Mouse (Mus musculus) frontal cortex, postnatal 36 days (tissue): ENCODE data around the gene Psmd2.
"Not testable (repeated sequence)": the region's sequence is repeated elsewhere in the genome, so short reads cannot be mapped to it uniquely, and the experiment has no call there.

Experiments used
- DNase-seq, 2 experiments: peaks; one replicate each; pipeline ENCODE4 v3.0.0; 2022; ENCODE audit warnings: low spot score in 2 of 2

The Psmd2 gene

GRCm38 (mm10) chr16:20653315-20653714 is 1.9 kb downstream of the Psmd2 start:
- DNase-seq, result no peak

GRCm38 (mm10) chr16:20657661-20658060 is 6.2 kb downstream of the Psmd2 start:
- no peak for DNase-seq

DNA sequence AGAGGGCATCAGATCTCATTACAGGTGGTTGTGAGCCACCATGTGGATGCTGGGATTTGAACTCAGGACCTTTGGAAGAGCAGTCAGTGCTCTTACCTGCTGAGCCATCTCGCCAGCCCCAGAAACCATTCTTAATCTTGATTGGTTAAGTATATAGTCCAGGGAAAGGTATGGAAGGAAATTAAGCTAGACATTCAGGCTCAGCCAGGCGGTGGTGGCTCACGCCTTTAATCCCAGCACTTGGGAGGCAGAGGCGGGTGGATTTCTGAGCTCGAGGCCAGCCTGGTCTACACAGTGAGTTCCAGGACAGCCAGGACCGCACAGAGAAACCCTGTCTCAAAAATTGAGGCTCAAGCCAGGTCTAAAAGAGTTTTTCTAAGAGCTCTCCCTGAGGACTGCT is 16.6 kb downstream of the Psmd2 start, which contains the start of gene Eif4g1:
Gene Eif4g1, plus strand, starts transcription at position 301 of the 400 bp plus-strand sequence.
- DNase-seq, result not testable (repeated sequence)

GRCm38 (mm10) chr16:20670291-20670690 is 18.8 kb downstream of the Psmd2 start:
- DNase-seq, result no peak

DNA sequence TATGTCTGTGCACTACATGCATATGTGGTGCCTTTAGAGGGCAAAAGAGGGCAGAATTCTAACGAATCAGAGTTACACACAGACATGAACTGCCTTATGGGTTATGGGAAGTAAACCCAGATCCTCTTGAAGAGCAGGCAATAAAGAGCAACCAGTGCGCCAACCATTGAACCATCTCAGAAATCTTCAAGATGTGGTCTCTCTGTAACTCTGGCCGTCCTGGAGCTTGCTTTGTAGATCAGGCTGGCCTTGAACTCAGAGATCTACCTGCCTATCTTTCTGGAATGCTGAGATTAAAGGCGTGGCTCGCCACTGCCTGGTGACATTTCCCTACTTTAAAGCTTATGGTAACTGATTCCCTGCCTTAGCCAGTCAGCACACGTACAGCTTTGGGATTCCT is 20.4 kb downstream of the Psmd2 start:
- DNase-seq, result no peak

GRCm38 (mm10) chr16:20672500-20672902 is 21.0 kb downstream of the Psmd2 start:
- DNase-seq, result peak; percentile 95 to 96

GRCm38 (mm10) chr16:20672965-20673705 is 21.7 kb downstream of the Psmd2 start:
- peak in 1 of 2 experiments; percentile 24 for DNase-seq

DNA sequence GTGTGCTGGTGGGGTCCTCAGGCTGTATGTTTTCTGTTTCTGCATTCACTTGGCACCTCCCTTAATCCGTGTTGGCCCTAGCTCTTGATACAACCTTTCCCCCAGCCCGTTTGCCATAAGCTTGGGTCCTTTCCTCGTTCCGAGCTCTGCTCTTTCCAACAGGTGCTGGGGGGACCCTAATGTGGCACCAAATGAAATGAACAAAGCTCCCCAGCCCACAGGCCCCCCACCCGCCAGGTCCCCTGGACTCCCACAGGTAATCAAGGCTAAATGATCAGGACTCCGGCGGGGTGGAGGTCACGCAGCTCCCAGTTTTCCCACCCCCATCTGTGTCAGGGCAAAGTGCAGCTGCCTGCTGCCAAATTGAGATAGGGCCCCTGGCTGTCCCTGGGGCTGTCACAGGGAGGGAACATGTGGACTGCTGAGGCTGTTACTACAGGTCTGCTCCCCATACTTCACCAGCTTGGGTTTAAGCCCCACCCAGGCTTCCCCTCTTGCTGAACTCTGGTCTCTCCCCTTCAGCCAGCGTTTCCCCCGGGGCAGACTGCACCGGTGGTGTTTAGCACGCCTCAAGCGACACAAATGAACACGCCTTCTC is 22.4 kb downstream of the Psmd2 start:
- DNase-seq, result no peak

DNA sequence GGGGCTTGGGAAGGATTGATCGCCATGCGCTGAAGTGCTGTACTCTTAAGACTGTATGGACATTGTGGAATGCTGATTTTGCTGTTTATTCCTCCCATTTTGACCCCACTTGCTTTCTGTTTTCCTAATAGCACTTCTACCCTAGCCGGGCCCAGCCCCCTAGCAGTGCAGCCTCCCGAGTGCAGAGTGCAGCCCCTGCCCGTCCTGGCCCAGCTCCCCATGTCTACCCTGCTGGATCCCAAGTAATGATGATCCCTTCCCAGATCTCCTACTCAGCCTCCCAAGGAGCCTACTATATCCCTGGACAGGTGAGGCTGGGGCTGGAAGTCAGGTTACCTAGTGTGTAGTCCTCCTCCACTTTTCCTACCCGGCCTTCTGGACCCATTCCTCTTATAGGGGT is 23.8 kb downstream of the Psmd2 start:
- no peak for DNase-seq

GRCm38 (mm10) chr16:20676702-20677101 is 25.2 kb downstream of the Psmd2 start:
- DNase-seq, result no peak

DNA sequence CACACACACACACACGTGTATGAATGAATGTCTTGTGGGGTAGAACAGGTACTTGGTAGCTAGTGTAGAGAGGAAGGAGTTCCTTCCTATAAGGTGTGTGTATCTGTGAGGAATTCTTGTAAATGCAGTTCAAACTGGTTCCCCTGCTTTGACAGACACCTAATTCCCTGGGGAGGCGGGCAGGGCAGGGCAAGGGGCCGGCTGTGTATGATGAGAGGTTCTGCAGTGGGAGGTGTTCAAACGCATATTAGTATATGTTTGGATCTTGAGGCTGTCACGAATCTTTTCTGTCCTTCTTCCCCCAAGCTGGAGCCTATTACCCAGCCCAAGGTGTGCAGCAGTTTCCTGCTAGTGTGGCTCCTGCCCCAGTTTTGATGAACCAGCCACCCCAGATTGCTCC is 25.9 kb downstream of the Psmd2 start:
- no peak for DNase-seq

GRCm38 (mm10) chr16:20677974-20678675 is 26.7 kb downstream of the Psmd2 start:
- peak; percentile 76 to 79 for DNase-seq

- no peak for DNase-seq
Measured at GRCm38 (mm10) chr16:20690774-20691173, 39.3 kb downstream of the Psmd2 start.

DNA sequence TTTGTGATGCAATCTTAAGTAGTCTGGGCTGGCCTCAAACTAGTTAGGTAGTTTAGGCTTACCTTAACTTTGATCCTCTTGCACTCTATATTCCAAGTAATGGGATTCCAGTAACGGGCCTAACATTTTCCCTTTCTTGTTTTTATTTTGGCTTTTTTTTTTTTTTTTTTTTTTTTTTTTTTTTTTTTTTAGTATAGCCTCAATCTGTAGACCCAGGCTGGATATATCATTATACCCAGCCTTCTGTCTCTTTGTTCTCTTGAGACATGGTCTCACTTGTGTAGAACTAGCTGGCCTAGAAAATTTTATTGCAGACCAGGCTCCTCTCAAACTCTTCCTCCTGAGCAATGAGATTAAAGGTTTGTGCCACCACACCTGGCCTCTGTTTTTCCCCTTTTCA is 40.2 kb downstream of the Psmd2 start:
- no peak for DNase-seq

DNA sequence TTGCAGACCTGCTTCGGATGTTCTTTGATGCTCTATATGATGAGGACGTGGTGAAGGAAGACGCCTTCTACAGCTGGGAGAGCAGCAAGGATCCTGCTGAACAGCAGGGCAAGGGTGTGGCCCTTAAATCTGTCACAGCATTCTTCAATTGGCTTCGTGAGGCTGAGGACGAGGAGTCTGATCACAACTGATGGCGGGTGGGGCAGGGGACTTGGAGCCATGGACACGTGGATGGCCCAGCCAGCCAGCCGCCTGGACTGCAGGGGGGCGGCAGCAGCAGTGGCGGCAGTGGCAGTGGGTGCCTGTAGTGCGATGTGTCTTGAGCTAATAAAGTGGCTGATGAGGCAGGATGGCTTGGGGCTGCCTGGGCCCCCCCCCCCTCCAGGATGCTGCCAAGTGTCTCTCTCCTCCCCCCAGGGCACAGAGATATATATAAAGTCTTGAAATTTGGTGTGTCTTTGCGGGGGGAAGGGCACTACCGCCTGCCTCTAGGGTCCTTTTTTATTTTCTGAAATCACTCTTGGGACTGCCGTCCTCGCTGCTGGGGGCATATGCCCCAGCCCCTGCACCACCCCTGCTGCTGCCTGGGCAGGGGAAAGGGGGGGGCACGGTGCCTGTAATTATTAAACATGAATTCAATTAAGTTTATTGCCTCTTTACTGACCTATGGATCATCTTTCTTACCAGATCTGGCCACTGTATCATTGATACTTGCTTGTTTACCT is 41.0 kb downstream of the Psmd2 start:
- DNase-seq, result no peak

DNA sequence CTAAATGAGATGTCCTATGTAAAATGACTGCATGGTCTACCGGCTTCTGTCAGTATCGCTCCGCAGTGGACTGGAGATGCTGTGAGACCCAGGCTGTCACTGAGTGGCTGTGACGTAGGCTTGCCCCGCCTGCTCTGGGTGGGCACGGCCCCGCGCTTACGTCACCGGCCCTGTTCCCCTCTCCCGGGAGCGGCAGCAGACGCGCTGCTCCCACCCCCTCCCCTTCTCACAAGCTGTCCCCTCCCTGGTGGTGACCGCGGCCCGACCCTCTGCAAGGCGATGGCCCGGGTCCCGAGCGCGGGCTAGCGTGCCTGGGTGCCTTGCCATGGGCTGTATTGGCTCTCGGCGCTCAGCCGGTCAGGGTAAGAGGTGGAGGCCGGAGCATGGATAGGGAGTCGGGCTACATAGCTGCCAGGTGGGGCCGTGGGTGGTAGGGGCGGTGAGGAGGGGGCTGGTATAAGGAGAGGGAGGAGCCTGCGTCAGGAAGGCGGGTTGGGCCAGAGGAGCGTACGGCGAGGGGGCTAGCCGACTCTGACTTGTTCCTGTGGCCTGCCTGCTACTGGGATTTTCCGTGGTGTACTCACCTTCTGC is 41.8 kb downstream of the Psmd2 start, which contains the start of gene Fam131a:
Gene Fam131a, plus strand, starts transcription at position 131 of the 591 bp plus-strand sequence.
- DNase-seq, result peak; percentile 91 to 96

DNA sequence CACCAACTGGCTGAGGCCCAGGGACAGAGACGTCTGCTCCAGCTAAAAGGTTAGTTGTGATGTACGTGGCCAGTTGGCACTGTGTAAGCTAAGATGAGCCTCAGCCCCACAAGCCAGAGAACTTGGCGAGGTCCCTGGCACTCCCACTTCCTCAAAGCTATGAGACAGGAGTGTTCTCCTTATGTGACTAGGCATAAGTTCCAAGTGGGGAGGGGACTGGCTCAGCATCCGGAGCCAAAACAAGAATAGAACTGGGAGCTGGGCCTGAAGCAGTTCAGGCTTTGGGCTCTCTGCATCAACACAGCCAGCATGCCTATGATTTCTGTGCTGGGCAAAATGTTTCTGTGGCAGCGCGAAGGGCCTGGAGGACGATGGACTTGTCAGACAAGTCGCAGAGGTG is 43.3 kb downstream of the Psmd2 start:
- DNase-seq, result peak; percentile 80 to 88

GRCm38 (mm10) chr16:20695622-20696323 is 44.3 kb downstream of the Psmd2 start:
- DNase-seq, result peak; percentile 97 to 99

GRCm38 (mm10) chr16:20699266-20699665 is 47.8 kb downstream of the Psmd2 start:
- no peak for DNase-seq

DNA sequence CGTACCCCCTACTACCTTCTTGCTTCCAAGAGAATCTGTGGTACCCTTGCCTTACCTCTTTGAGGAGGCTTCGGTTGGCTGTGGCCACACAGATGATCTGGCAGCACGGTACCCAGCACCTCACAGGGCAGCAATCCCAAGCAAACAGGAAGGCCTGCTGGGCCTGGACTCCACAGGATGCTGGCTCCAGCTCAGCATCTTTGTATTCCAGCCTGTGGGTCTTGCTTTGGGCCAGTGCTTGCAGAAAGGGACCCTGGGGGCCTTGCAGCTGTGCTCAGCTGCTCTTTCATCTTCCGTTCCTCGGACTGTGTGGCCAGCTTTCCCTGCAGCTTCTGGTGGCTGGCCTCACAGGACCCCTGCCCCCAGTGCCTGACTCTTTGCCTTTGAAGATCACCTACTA is 48.6 kb downstream of the Psmd2 start:
- DNase-seq, result no peak

DNA sequence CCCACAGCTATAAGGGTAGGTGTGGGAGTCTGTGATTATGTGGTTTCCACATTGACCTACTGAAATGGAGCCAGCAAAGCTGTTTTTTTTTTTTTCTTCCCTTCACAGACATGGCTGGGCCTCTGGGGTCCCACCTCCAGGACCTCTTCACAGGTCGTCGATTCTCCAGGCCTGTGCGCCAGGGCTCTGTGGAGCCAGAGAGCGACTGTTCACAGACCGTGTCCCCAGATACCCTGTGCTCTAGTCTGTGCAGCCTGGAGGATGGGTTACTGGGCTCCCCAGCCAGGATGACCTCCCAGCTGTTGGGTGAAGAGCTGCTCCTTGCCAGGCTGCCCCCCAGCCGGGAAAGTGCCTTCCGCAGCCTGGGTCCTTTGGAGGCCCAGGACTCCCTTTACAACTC is 49.9 kb downstream of the Psmd2 start:
- DNase-seq, result no peak
